23 mouse cellular contexts compared by ENCODE assay signal in genomic region chr17:30032796-30033195, GRCm38 (mm10). TPM values are rescaled to one million over a fixed set of nuclear protein-coding genes. Genes with fewer than 3 reads are reported as not detected.
DNase-seq lines count a peak whose midpoint lies in the region; ATAC-seq lines count a peak whose summit lies in the region.
"Had no signal": no experiment of that assay in that cellular context is flagged by ENCODE, and none has a peak within 500 bp of the region (broad histone marks: within the 10 kb centered on the region; RNA-seq: fewer than 3 reads in every experiment).

No protein-coding gene starts in this region.

- peak; percentile 37 for DNase-seq in cerebellum, adult 11-12 months
- DNase-seq in cerebellum, postnatal 10 days = peak; percentile 44 to 62
- no peak for DNase-seq in cerebellum, adult 9-10 months
- no peak for DNase-seq in embryo, embryonic 9.5 days (ENCODE audit: extremely low spot score)
- DNase-seq: adrenal gland, adult 8-10 months; adrenal gland, postnatal 36 days; B cell, adult 2 months; gastrocnemius, postnatal 25 days; heart, postnatal 14 days; kidney, adult 8-10 months had no signal

- peaks cover 21% of the 10 kb centered on the region for H3K36me3 ChIP-seq in megakaryocyte, embryonic 14.5 days (replicated peaks; ENCODE audit: low read length)
- H3K36me3 ChIP-seq: embryonic facial prominence, embryonic 13.5 days; forebrain, embryonic 12.5 days; hindbrain, embryonic 15.5 days had no signal

- H3K4me1 ChIP-seq in megakaryocyte, embryonic 14.5 days = peaks cover 77% of the 10 kb centered on the region

- H3K4me3 ChIP-seq in megakaryocyte, embryonic 14.5 days (replicated peaks) = peak overlapping the region; percentile 15
- H3K4me3 ChIP-seq: embryonic facial prominence, embryonic 13.5 days; forebrain, embryonic 12.5 days; heart, embryonic 10.5 days; hindbrain, embryonic 10.5 days; hindbrain, embryonic 15.5 days had no signal

- ATAC-seq in cerebellum, adult (ENCODE audit: insufficient number of reproducible peaks, low FRiP score, low TSS enrichment) = no peak
- no peak for ATAC-seq in megakaryocyte, adult 5-6 weeks (ENCODE audit: poor library complexity, severe bottlenecking)
- ATAC-seq: CD4-positive, CD25-positive, alpha-beta regulatory T cell, adult 4 months; forebrain, embryonic 16.5 days; inflammation-experienced regulatory T-cells, adult 6 months; intestine, postnatal 0 days had no signal

- H3K9me3 ChIP-seq in megakaryocyte, embryonic 14.5 days = no peaks in the 10 kb centered on the region
- H3K9me3 ChIP-seq: embryonic facial prominence, embryonic 13.5 days; forebrain, embryonic 12.5 days; G1E; heart, embryonic 10.5 days; hindbrain, embryonic 10.5 days; hindbrain, embryonic 15.5 days had no signal

- no peaks in the 10 kb centered on the region for H3K27me3 ChIP-seq in megakaryocyte, embryonic 14.5 days (replicated peaks)
- H3K27me3 ChIP-seq: embryonic facial prominence, embryonic 13.5 days; forebrain, embryonic 12.5 days; hindbrain, embryonic 15.5 days had no signal

RNA-seq across cellular contexts. Expression of gene Zfand3, which starts 28.3 kb away (rescaled TPM):
- 98.5 and 157 TPM in 2 replicates for polyA plus RNA-seq in megakaryocyte, embryonic 14.5 days (2012; ENCODE audit: insufficient read depth, low replicate concordance)
- 34.5 and 36.9 TPM in 2 replicates for total RNA-seq in megakaryocyte, adult 5-6 weeks (2015)
- total RNA-seq in megakaryocyte, adult 5-6 weeks (2017) = 28.4 and 29.2 TPM in 2 replicates

Comparison
In these comparisons a context has a peak if more than half of its experiments do, and no peak if none do; other contexts are left out.
1. DNase-seq: peak in cerebellum, adult 11-12 months (single experiment) and cerebellum, postnatal 10 days (2 of 2); none in cerebellum, adult 9-10 months (single experiment) and embryo, embryonic 9.5 days (single experiment).